Mouse (Mus musculus) urinary bladder, postnatal 36 days (tissue): ENCODE measurements at regions not wholly inside any gene's neighbourhood (a gene's known extent, or its start where the extent isn't known, plus 50 kb on each side); places are given as distances from the start of the nearest gene placed in this dataset.
A peak's percentile ranks its signal among the peaks of the same experiment; 100 is the strongest.

Experiments used
- DNase-seq, 2 experiments: peaks; one replicate each; pipeline ENCODE4 v3.0.0; 2022; ENCODE audit warnings: low spot score in 2 of 2, mixed read lengths in 1 of 2

- DNase-seq: no peak
Observed at GRCm38 (mm10) chr3:137728689-137729088, 57.4 kb downstream of the Gm21962 start.

- no peak for DNase-seq
Observed at GRCm38 (mm10) chr3:137729421-137729820, 58.1 kb downstream of the Gm21962 start.

GRCm38 (mm10) chr3:137737222-137737800, 66.0 kb downstream of the Gm21962 start:
- DNase-seq: no peak

- DNase-seq: no peak
Observed at GRCm38 (mm10) chr3:137741528-137741927, 70.2 kb downstream of the Gm21962 start.

GRCm38 (mm10) chr3:137742119-137742518, 70.8 kb downstream of the Gm21962 start:
- DNase-seq: no peak

GRCm38 (mm10) chr3:137751732-137752260, 80.5 kb downstream of the Gm21962 start:
- no peak for DNase-seq

- peak; percentile 65 to 74 for DNase-seq
Observed at GRCm38 (mm10) chr3:137752447-137753256, 81.3 kb downstream of the Gm21962 start.

- no peak for DNase-seq
Observed at GRCm38 (mm10) chr3:137753257-137753654, 81.9 kb downstream of the Gm21962 start.

GRCm38 (mm10) chr3:137755391-137755790, 84.1 kb downstream of the Gm21962 start:
- DNase-seq: no peak

- no peak for DNase-seq
Observed at GRCm38 (mm10) chr3:137762213-137762884, 91.0 kb downstream of the Gm21962 start.

- no peak for DNase-seq
Observed at GRCm38 (mm10) chr3:137763406-137763805, 92.1 kb downstream of the Gm21962 start.

- no peak for DNase-seq
Observed at GRCm38 (mm10) chr3:137768627-137769026, 95.7 kb upstream of the H2afz start.

GRCm38 (mm10) chr3:137775076-137775849, 89.0 kb upstream of the H2afz start:
- no peak for DNase-seq

- peak in 1 of 2 experiments; percentile 5 for DNase-seq
Observed at GRCm38 (mm10) chr3:137778113-137778512, 86.2 kb upstream of the H2afz start.

- no peak for DNase-seq
Observed at GRCm38 (mm10) chr3:137780029-137780428, 84.3 kb upstream of the H2afz start.

- DNase-seq: no peak
Observed at GRCm38 (mm10) chr3:137782836-137783235, 81.5 kb upstream of the H2afz start.

GRCm38 (mm10) chr3:137783937-137784911, 80.1 kb upstream of the H2afz start:
- DNase-seq: no peak

GRCm38 (mm10) chr3:137785224-137785623, 79.1 kb upstream of the H2afz start:
- no peak for DNase-seq

GRCm38 (mm10) chr3:137785871-137786270, 78.4 kb upstream of the H2afz start:
- no peak for DNase-seq

- no peak for DNase-seq
Observed at GRCm38 (mm10) chr3:137789671-137790070, 74.6 kb upstream of the H2afz start.
